Mouse (Mus musculus): ENCODE measurements around the gene Gfi1. TPM values are rescaled to one million over a fixed set of nuclear protein-coding genes. Genes with fewer than 3 reads are reported as not detected.

The Gfi1 gene
- total RNA-seq (2021), result not detected
- long read RNA-seq, experiment 1, result 0 reads
- long read RNA-seq, experiment 2, result 0 reads

- DNase-seq (ENCODE audit: low spot score in 2 of 2), result no peak
Measured at GRCm38 (mm10) chr5:107725435-107726261, at the start of gene Gfi1. Gene Gfi1, minus strand, starts transcription at chr5:107726036.

GRCm38 (mm10) chr5:107772049-107772448 lies 46.2 kb upstream of the Gfi1 start:
- no peak for DNase-seq (ENCODE audit: low spot score in 2 of 2)

- no peak for DNase-seq (ENCODE audit: low spot score in 2 of 2)
Measured at GRCm38 (mm10) chr5:107768224-107768623, 42.4 kb upstream of the Gfi1 start.

- no peak for DNase-seq (ENCODE audit: low spot score in 2 of 2)
Measured at GRCm38 (mm10) chr5:107765946-107766345, 40.1 kb upstream of the Gfi1 start.

GRCm38 (mm10) chr5:107764486-107764885 lies 38.6 kb upstream of the Gfi1 start:
- DNase-seq (ENCODE audit: low spot score in 2 of 2), result no peak

GRCm38 (mm10) chr5:107763674-107764073 lies 37.8 kb upstream of the Gfi1 start:
- no peak for DNase-seq (ENCODE audit: low spot score in 2 of 2)

- DNase-seq (ENCODE audit: low spot score in 2 of 2), result no peak
Measured at GRCm38 (mm10) chr5:107759121-107759520, 33.3 kb upstream of the Gfi1 start.

- no peak for DNase-seq (ENCODE audit: low spot score in 2 of 2)
Measured at GRCm38 (mm10) chr5:107756072-107756471, 30.2 kb upstream of the Gfi1 start.

GRCm38 (mm10) chr5:107754740-107755139 lies 28.9 kb upstream of the Gfi1 start:
- DNase-seq (ENCODE audit: low spot score in 2 of 2), result no peak

GRCm38 (mm10) chr5:107753656-107754055 lies 27.8 kb upstream of the Gfi1 start:
- DNase-seq (ENCODE audit: low spot score in 2 of 2), result no peak

GRCm38 (mm10) chr5:107749229-107749916 lies 23.5 kb upstream of the Gfi1 start:
- no peak for DNase-seq (ENCODE audit: low spot score in 2 of 2)

GRCm38 (mm10) chr5:107739023-107739422 lies 13.2 kb upstream of the Gfi1 start:
- no peak for DNase-seq (ENCODE audit: low spot score in 2 of 2)

GRCm38 (mm10) chr5:107738296-107738695 lies 12.5 kb upstream of the Gfi1 start:
- no peak for DNase-seq (ENCODE audit: low spot score in 2 of 2)

- no peak for DNase-seq (ENCODE audit: low spot score in 2 of 2)
Measured at GRCm38 (mm10) chr5:107736171-107736570, 10.3 kb upstream of the Gfi1 start.

GRCm38 (mm10) chr5:107731844-107732243 lies 6.0 kb upstream of the Gfi1 start:
- DNase-seq (ENCODE audit: low spot score in 2 of 2), result no peak

- DNase-seq (ENCODE audit: low spot score in 2 of 2), result no peak
Measured at GRCm38 (mm10) chr5:107731408-107731807, 5.6 kb upstream of the Gfi1 start.

GRCm38 (mm10) chr5:107727007-107727402 lies 1.2 kb upstream of the Gfi1 start:
- no peak for DNase-seq (ENCODE audit: low spot score in 2 of 2)

- DNase-seq (ENCODE audit: low spot score in 2 of 2), result no peak
Measured at GRCm38 (mm10) chr5:107726281-107727006, 608 bp upstream of the Gfi1 start.

GRCm38 (mm10) chr5:107724661-107725434 lies 988 bp downstream of the Gfi1 start:
- no peak for DNase-seq (ENCODE audit: low spot score in 2 of 2)

- no peak for DNase-seq (ENCODE audit: low spot score in 2 of 2)
Measured at GRCm38 (mm10) chr5:107723541-107724511, 2.0 kb downstream of the Gfi1 start.
